Mouse (Mus musculus): ENCODE measurements around the gene Pgd.
"Not testable (repeated sequence)": the region's sequence is repeated elsewhere in the genome, so short reads cannot be mapped to it uniquely, and the experiment has no call there.

Pgd gene

DNA sequence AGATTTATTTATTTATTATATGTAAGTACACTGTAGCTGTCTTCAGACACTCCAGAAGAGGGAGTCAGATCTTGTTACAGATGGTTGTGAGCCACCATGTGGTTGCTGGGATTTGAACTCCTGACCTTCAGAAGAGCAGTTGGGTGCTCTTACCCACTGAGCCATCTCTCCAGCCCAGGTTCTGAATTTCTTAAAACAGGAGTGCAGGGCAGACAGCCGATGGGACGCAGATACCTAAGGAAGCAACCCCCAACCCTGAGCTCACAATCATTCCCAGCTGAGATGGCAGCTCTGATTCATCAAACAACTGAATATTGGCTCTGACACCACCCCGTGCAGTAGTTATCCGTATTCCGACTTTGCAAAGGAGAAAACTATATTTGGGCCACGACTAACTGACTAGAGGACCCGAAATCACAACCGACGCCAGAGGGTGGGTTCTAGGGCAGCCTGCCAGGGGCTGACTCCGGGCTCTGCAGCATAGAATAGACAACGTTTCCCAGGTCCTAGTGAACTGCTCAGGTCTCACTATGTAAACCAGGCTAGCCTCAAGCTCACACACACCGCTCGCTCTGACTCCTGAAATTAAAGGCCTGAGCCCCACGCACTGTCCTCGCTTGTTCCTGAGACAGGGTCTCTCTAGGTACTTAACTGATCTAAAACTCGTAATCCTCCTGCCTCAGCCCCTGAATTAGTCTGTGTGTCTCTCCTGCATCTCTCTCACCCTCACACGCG is 30.3 kb downstream of the Pgd start:
- DNase-seq (ENCODE audit: low read depth, low spot score): no peak

DNA sequence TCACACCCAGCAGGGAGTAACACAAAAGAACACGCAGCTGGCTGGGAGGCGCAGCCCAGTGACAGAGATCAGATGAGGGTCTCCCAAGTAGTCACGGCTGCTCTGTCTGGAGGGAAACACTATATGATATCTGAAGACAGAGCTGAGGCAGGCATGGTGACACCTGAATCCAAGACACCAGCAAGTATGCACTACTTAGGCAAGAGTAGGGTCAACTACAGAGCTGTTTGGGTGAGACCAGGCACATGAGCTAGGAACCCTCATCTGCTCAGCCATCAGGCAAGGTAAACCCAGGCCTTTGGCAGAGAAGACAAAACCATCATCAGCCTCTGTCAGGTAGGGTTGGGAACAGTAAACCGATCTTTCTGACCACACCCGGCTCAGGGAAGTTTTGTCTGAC is 33.2 kb downstream of the Pgd start:
- no peak for DNase-seq (ENCODE audit: low read depth, low spot score)

DNA sequence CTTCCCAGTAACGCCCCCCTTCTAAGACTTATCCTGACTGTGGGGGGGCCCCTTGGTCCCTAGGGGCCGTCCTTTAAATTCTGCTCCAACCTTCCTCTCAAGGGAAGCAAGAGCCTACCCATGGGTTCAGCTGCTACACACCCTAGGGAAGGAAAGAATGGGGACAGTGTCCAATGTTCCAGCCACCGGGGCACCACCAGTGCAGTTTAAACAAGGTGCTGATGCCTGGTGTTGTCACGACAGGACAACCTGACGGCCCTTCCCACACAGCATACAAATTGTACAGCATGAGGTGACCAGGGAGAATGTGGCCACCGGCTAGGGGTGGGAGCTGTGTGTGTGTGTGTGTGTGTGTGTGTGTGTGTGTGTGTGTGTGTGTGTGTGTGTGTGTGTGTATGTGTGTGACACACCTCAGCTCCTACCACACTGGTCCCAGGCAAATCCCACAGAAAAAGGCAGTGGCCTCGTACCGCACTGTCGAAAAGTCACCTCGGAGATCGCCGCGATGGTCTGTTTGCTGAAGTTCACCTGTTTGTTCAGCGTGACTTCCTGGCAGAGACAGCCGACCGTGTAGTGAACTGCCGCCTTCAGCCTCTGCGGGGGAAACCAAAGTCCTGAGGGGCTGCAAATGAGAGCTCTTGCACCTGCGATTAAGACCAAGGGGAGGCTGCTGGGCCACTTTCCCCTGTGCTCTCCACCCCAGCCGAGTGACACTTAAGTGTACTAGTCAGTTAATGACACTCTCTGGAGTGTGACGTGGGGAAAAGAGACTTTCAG is 34.6 kb downstream of the Pgd start:
- no peak for DNase-seq (ENCODE audit: low read depth, low spot score)

DNA sequence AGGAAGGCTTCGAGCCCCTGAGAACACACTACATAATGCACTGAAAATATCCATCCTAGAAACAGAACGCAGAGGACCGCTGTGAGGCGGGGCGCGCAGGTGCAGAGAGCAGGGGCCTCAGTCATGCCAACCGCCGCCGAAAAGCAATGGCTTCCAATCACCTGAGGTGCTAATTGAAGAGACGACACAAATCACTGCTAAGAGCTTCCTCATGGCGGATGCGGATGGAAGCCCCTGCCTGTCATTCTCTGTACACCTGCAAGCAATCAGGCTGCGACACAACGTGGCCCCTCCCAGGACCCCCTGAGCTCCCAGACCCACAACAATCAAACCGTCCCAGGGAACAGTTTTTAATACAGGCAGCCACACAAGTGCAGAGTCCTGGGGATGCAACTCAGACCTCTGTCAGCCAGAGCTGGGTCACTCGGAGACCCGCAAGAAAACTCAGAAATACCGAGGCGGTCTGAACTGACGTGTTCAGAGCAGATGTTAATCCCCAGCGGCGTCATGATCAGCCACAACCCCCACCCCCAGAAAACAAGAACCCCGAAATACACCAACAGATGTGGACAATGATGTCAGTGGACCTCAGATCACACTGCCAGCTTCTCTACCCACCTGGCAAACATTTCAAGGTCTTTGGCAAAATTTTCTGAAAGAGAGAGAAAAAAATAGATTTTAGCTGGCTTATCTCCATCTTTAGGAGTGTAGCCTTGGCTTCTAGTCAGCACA is 35.4 kb downstream of the Pgd start:
- DNase-seq (ENCODE audit: low read depth, low spot score): no peak

DNA sequence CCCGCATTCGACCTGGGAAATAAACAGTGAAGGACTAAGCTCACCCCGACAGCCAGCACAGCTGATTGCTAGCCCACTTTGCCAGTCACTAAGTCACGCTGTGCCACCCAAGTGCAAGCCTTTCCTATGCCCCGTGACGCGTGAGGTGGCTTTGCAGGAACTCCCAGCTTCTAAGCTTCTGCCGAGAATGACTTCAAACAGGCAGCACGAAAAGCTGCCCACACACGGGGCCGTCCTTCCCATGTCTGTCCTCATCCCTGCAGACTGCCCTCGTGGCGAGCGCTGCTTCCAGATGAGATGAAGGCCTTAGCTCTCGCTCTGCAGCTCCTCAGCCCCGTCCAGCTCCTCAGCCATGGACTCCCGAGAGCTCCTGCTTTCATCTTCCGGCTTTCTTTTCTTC is 38.1 kb downstream of the Pgd start:
- DNase-seq (ENCODE audit: low read depth, low spot score): no peak

DNA sequence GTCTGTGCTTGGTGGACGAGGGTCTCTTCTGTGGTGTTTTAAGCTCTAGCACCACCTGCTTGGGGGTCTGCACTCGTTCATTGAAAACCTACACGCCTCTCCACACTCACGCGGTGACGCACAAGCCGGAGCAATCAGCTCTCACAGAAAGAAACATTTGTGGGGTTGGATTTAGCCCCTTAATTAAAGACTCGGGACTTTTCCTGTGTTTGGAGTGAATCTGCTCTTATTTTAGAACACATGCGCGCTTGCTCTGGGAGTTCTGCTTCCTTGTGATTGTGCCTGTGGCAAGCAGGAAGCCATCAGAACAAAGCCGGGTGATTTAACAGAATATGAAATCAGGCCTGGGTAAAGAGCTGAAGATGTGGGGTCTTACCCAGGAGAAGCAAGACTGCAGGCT is 39.9 kb downstream of the Pgd start, which contains the start of gene Cort:
Cort (minus strand) TSS at position 101 of the 400 bp plus-strand sequence.
- DNase-seq (ENCODE audit: low read depth, low spot score): no peak

DNA sequence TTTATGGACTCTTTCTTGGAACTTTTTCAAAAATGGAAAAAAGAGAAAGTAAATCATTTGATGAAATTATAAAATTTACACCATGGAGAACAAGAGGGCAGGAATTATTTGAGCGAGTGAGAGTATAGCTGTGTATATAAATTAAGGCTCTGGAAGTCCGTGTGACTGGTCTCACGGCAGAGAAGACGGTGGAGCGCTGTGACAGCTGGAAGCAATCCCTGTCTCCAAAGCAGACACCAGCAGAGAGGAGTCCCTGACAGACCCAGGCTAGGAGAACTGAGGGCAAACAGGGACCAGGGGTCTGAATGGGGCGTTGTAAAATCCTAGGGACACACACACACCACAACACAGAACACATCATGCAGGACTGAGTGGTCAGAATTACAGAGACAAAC is 40.5 kb downstream of the Pgd start:
- DNase-seq (ENCODE audit: low read depth, low spot score): no peak

DNA sequence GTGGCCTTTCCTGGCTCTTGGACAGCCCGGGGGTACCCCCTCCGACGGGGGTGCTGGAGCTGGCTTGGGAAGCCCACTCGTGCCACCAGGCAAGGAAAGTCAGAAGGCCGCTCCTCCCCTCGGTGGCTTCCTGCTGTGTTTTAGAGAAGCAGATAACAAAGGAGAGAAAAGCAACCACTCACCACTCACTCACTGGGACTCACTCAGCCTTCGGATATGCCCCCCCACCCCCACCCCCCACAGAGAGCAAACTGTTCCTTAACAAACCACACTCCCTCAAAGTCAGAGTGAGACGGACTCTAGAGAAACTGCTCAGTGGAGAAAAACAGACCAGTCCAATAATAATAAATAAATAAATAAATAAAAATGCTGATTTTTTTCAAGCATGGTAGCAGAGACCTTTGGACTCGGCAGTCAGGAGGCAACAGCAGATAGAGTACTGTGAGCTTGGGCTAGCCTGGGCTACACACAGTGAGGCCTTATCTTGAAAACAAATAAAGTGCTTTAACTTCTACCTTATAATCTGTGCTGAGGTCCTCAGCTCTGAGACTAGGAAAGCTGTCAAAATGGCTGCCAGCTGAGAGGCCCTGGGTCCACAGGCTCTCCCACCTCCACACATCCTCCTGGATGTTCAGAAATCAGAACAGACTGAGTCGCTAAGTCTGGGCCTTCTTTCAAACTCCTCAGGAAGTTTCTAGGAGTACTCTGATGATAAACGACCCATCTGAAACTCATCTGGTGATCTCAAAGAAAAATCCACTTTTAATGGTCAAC is 41.0 kb downstream of the Pgd start:
- no peak for DNase-seq (ENCODE audit: low read depth, low spot score)

DNA sequence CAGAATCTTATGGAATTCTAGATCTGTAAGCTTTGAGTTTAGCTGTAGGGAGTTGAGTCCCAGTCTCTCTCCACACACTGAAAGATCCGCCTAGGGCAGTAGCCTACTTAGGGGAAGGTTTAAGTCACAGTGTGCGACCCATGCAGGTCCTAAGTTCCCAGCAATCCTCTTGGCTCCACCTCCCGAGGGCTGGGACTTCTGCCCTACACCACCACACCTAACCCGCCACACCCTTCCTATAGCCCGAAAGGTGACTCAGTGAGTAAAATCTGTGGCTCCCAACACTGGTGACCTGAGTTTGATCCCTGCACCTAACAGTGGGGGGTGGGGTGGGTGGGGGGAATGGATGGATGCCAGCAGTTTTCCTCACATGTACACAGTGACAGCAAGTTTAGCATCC is 43.1 kb downstream of the Pgd start:
- DNase-seq (ENCODE audit: low read depth, low spot score): no peak

DNA sequence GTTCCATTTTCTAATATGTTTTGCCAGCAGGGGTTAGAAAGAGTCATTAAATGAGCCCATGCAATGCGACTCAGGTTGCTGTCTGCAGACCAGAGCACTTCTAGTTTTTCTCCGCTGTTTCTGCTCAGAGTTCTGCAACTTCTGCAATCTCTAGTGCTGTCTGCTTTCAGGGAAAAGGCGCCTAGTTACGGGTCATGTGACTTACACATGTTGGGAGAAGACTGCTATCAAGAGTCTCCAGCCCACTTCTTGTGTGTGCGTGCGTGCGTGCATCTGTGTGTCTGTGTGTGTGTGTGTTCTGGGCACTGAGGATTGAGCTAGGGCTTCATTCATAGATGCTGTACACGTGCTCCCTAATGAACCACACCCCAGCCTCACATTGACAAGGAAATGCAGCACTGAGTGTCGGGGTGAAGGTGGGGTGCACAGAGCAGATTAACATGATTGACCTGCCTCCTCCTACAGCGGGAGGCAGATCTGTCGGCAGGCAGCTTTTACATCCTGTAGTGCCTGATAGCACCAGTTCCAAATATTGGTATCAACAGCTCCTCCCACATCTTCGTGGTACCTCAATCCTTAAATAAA is 46.5 kb downstream of the Pgd start:
- DNase-seq (ENCODE audit: low read depth, low spot score): not testable (repeated sequence)

DNA sequence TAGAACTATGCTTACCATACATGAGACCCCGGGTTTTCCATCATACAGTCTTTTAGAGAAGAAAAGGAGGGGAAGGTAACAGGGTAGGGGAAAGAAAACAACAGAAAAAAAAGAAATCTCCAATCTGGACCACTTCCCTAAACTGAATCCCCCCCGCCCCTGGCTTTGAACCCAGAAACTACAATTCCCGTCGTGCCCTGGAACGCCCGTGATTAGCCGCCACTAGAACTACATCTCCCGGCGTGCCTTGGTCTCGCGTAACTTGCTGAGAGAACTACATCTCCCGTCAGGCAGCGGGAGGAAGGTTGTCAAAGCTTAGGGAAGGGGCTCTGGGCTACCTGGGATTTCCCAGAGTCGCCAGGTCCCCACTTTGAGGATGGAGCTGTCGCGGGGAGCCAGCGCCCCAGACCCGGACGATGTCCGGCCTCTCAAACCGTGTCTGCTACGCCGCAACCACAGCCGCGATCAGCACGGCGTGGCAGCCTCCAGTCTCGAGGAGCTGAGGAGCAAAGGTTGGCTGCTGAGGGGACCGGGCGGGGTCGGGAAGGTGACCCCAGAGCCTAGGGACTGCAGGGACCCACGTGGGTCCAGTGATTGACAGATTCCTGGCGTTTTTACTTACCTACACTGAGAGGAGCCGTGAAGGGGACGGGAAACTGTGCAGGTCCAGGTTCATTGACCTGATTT is 62.6 kb downstream of the Pgd start, which contains the start of gene Dffa:
Dffa (plus strand) TSS at position 272 of the 687 bp plus-strand sequence.
- DNase-seq (ENCODE audit: low read depth, low spot score): peak; percentile 79

DNA sequence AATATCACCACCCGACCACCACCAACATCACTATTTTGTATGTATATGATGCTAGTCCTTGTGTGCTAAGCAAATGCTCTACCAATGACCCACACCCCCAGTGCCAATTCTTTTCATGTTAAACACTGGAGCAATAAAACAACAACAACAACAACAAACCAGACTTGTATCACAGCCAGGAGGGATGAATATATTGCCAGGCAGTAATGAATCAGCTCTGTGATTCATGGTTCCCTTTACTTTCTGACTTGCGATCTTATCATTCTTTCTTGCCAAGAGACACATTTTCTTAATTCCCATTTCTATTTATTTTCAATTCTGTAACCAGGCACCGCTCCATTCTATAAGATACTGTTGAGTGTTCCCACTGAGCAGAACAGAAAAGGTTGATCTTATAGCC is 65.1 kb downstream of the Pgd start:
- no peak for DNase-seq (ENCODE audit: low read depth, low spot score)

DNA sequence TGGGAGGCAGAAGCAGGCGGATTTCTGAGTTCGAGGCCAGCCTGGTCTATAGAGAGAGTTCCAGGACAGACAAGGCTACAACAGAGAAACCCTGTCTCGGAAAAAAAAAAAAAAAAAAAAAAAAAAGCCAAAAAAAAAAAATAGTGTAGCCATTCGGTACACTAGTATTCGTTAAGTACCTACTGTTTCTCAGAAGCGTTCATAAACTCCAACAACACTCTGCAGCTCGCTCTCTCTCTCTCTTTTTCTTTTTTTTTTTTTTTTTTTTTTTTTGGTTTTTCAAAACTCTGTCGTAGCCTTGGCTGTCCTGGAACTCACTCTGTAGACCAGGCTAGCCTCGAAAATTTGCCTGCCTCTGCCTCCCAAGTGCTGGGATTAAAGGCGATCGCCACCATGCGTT is 66.1 kb downstream of the Pgd start:
- DNase-seq (ENCODE audit: low read depth, low spot score): not testable (repeated sequence)

All from c-Kit-negative CD71-positive TER-119-positive erythroid progenitor cells, embryonic 14.5 days (primary cell).